Mouse (Mus musculus) adrenal gland, postnatal 0 days (tissue): ENCODE results near the gene Sprr2a3. TPM values are rescaled to one million over a fixed set of nuclear protein-coding genes. Genes with fewer than 3 reads are reported as not detected.

Experiments used
- polyA plus RNA-seq: library from polyadenylated mRNA; unstranded; fragments of >200 nt; fragmentation: Nextera tagmentation; extraction: Ambion mirVana; gene quantifications from 2 replicates; pipeline ENCODE4 v1.2.1, GENCODE M21; 2015

The Sprr2a3 gene
- 0.59 and 1.6 TPM in 2 replicates for polyA plus RNA-seq

DNA sequence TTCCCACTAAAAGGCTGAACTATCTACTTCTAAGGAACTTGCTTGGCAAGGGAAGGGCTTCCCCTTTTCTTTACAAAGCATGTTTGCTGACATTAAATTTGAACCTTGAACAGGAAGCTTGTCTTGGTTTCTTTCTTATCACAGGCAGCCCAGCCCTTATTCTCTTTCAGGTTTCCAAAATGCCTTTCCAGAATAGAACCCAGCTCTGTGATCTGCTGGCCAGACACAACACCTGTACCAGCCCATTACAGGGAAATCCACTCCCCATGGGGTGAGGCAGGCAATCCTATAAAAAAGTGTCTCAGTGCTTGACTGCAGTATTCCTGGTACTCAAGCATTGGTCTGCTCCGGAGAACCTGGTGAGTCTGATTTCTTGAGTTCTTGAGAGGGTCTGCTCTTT, at the start of gene Sprr2a3:
Gene Sprr2a3, plus strand, starts transcription at position 317 of the 400 bp plus-strand sequence.

DNA sequence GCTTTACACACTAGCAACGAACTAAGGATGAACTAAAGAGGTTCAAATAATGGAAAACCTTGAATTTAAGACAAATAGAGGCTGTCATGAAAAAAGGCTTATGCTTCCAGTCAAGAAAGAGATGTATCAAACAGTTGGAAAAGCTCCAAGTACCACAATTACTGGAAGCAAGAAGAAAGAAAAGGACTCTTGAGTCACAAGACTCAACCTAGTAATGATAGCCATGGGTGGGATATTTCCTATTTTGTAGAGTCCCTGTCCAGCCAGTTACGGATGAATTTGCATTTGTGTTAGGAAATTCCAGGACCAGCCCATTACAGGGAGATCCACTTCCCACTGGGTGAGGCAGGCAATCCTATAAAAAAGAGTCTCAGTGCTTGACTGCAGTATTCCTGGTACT, 31.1 kb downstream of the Sprr2a3 start, which contains the start of gene Sprr2b:
Gene Sprr2b, plus strand, starts transcription at position 301 of the 400 bp plus-strand sequence.

DNA sequence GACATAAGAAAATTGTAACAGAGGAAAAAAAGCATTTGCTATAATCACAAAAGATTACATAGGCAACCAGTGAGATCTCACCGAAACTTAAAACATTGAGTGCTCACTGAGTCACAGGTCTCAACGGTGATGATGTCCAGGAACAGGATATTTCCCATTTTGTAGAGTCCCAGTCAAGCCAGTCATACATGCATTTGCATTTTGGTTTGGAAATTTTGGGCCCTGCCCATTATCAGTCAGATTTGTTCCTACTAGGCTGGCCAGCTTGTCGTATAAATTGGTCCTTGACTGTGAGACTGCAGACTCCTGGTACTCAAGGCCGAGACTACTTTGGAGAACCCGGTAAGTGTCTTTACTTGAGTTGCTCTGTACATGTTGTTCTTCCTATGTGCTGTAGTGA, 53.6 kb downstream of the Sprr2a3 start, which contains the start of gene Sprr2d:
Gene Sprr2d, plus strand, starts transcription at position 301 of the 400 bp plus-strand sequence.

Other genes with a start within 250 kb of the Sprr2a3 start
- 1.3 and 5.9 TPM in 2 replicates for gene Lor, start 202.3 kb upstream of the Sprr2a3 start, polyA plus RNA-seq
- gene Prr9, start 161.5 kb upstream of the Sprr2a3 start, polyA plus RNA-seq = 0.22 TPM in 1 of 2 replicates, not detected in the other
- gene Lelp1, start 142.7 kb upstream of the Sprr2a3 start, polyA plus RNA-seq = not detected in 2 replicates
- gene Sprr2a1, start 69.6 kb upstream of the Sprr2a3 start, polyA plus RNA-seq = 0.39 TPM in 1 of 2 replicates, not detected in the other
- 2.6 and 32.2 TPM in 2 replicates for gene Sprr2a2, start 69.5 kb upstream of the Sprr2a3 start, polyA plus RNA-seq
- not detected in 2 replicates for gene Sprr2b, start 31.2 kb downstream of the Sprr2a3 start, polyA plus RNA-seq
- not detected in 2 replicates for gene Sprr2d, start 53.7 kb downstream of the Sprr2a3 start, polyA plus RNA-seq
- gene Sprr2e, start 66.7 kb downstream of the Sprr2a3 start, polyA plus RNA-seq = not detected in 2 replicates
- not detected in 2 replicates for gene Sprr2f, start 79.8 kb downstream of the Sprr2a3 start, polyA plus RNA-seq
- 0.36 TPM in 1 of 2 replicates, not detected in the other for gene Sprr2h, start 100.3 kb downstream of the Sprr2a3 start, polyA plus RNA-seq
- 0.22 TPM in 1 of 2 replicates, not detected in the other for gene Sprr2i, start 122.6 kb downstream of the Sprr2a3 start, polyA plus RNA-seq
- 0.39 TPM in 1 of 2 replicates, not detected in the other for gene Sprr2j-ps, start 132.7 kb downstream of the Sprr2a3 start, polyA plus RNA-seq
- gene Gm9774, start 144.0 kb downstream of the Sprr2a3 start, polyA plus RNA-seq = 6.7 and 8.1 TPM in 2 replicates
- gene Sprr2k, start 147.2 kb downstream of the Sprr2a3 start, polyA plus RNA-seq = not detected in 2 replicates
- gene Sprr1b, start 153.4 kb downstream of the Sprr2a3 start, polyA plus RNA-seq = 0.32 TPM in 1 of 2 replicates, not detected in the other
- 0.25 and 4.2 TPM in 2 replicates for gene Sprr3, start 173.3 kb downstream of the Sprr2a3 start, polyA plus RNA-seq
- 1.6 and 7.8 TPM in 2 replicates for gene Sprr1a, start 200.5 kb downstream of the Sprr2a3 start, polyA plus RNA-seq
- gene Sprr4, start 215.1 kb downstream of the Sprr2a3 start, polyA plus RNA-seq = not detected in 2 replicates
- gene 2310046K23Rik, start 249.1 kb downstream of the Sprr2a3 start, polyA plus RNA-seq = not detected in 2 replicates